Comparison of ENCODE assay signal across 8 mouse cellular contexts in the genomic region with DNA sequence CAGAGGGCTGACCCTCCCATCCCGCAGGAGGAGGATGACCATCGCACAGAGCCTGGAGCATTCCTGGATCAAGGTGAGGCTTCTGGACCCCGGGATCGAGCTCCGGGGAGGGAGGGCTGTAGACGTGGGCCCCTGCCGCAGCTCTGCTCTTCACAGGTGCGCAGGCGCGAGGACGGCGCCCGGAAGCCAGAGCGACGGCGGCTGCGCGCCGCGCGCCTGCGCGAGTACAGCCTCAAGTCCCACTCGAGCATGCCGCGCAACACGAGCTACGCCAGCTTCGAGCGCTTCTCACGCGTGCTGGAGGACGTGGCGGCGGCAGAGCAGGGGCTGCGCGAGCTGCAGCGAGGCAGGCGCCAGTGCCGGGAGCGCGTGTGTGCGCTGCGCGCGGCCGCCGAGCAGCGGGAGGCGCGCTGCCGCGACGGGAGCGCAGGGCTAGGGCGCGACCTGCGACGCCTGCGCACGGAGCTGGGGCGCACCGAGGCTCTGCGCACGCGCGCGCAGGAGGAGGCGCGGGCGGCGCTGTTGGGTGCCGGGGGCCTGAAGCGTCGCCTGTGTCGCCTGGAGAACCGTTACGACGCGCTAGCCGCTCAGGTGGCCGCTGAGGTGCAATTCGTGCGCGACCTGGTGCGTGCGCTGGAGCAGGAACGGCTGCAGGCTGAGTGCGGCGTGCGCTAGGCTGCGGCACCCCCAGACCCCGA. TPM values are rescaled to one million over a fixed set of nuclear protein-coding genes. Genes with fewer than 3 reads are reported as not detected.
A peak's percentile ranks its signal among the peaks of the same experiment; 100 is the strongest.
DNase-seq lines count a peak whose midpoint lies in the region; ATAC-seq lines count a peak whose summit lies in the region.

No protein-coding gene starts in this region.

- peaks cover 32% of the 10 kb centered on the region for H3K36me3 ChIP-seq in hindbrain, embryonic 14.5 days (replicated peaks; ENCODE audit: control insufficient read depth, insufficient read depth)

- 1% methylated on average over 93 of the region's 93 CpGs for WGBS in hindbrain, embryonic 14.5 days

- H3K4me1 ChIP-seq in hindbrain, embryonic 14.5 days (replicated peaks; ENCODE audit: control insufficient read depth, insufficient read depth, low read length): peaks cover 13% of the 10 kb centered on the region

- ATAC-seq in hindbrain, embryonic 14.5 days (ENCODE audit: low FRiP score): peak; percentile 87

- peak; percentile 87 for DNase-seq in Muller cell, postnatal 12 days (ENCODE audit: inconsistent ontology term)
- DNase-seq in cerebellum, adult 9-10 months: peak; percentile 87
- DNase-seq in frontal cortex, postnatal 14 days (ENCODE audit: low spot score in 2 of 2): peak; percentile 78 to 84
- peak; percentile 89 for DNase-seq in hindbrain, embryonic 14.5 days (ENCODE audit: low spot score)
- peak; percentile 86 to 90 for DNase-seq in layer of hippocampus, postnatal 36 days
- peak; percentile 83 for DNase-seq in lung, postnatal 14 days
- peak; percentile 81 for DNase-seq in retina, postnatal 7 days (ENCODE audit: low read depth, low spot score)
- DNase-seq in thymus, postnatal 4 days: peak; percentile 91

- H3K4me2 ChIP-seq in hindbrain, embryonic 14.5 days (replicated peaks): peak overlapping the region; percentile 99

- H3K27ac ChIP-seq in hindbrain, embryonic 14.5 days: peak overlapping the region; percentile 97

- peak overlapping the region; percentile 54 for H3K4me3 ChIP-seq in hindbrain, embryonic 14.5 days (replicated peaks; ENCODE audit: low read length)

- peak overlapping the region; percentile 81 for H3K9ac ChIP-seq in hindbrain, embryonic 14.5 days

- H3K9me3 ChIP-seq in hindbrain, embryonic 14.5 days (ENCODE audit: control insufficient read depth, low read length): no peaks in the 10 kb centered on the region

- H3K27me3 ChIP-seq in hindbrain, embryonic 14.5 days (ENCODE audit: control insufficient read depth, insufficient read depth, low read length): peaks cover 22% of the 10 kb centered on the region

RNA-seq across cellular contexts. Expression of gene 4930442H23Rik, which starts 8.8 kb away (rescaled TPM):
- polyA plus RNA-seq in hindbrain, embryonic 14.5 days (2014; fragmentation: Nextera tagmentation; extraction: Ambion mirVana): 0.33 TPM in 1 of 2 replicates, not detected in the other
- not detected for total RNA-seq in layer of hippocampus, postnatal 36 days (2021)

RNA-seq across cellular contexts. Expression of gene Nmrk2, which starts 9.4 kb away (rescaled TPM):
- polyA plus RNA-seq in hindbrain, embryonic 14.5 days (2014; fragmentation: Nextera tagmentation; extraction: Ambion mirVana): 0.14 TPM in 1 of 2 replicates, not detected in the other
- total RNA-seq in layer of hippocampus, postnatal 36 days (2021): under 1 TPM; 0.20 to 0.25 TPM

RNA-seq across cellular contexts. Expression of gene Dapk3, which starts 9.6 kb away (rescaled TPM):
- 68.2 and 76.7 TPM in 2 replicates for polyA plus RNA-seq in hindbrain, embryonic 14.5 days (2014; fragmentation: Nextera tagmentation; extraction: Ambion mirVana)
- total RNA-seq in layer of hippocampus, postnatal 36 days (2021): 10 to 100 TPM; 65.6 to 77.8 TPM

RNA-seq across cellular contexts. Expression of gene Eef2, which starts 16.0 kb away (rescaled TPM):
- polyA plus RNA-seq in hindbrain, embryonic 14.5 days (2014; fragmentation: Nextera tagmentation; extraction: Ambion mirVana): 413 and 447 TPM in 2 replicates
- 100 to 1,000 TPM; 868 to 892 TPM for total RNA-seq in layer of hippocampus, postnatal 36 days (2021)

RNA-seq across cellular contexts. Expression of gene Pias4, which starts 24.7 kb away (rescaled TPM):
- 43.7 and 48.3 TPM in 2 replicates for polyA plus RNA-seq in hindbrain, embryonic 14.5 days (2014; fragmentation: Nextera tagmentation; extraction: Ambion mirVana)
- 10 to 100 TPM; 26.2 to 29.8 TPM for total RNA-seq in layer of hippocampus, postnatal 36 days (2021)

Comparison
In these comparisons a context has a peak if more than half of its experiments do, and no peak if none do; other contexts are left out.
1. Peak in every context shown above with its lines: DNase-seq, ATAC-seq, H3K4me3 ChIP-seq and H3K27ac ChIP-seq.